Mouse (Mus musculus): Measurements from ENCODE around the gene Ror1. TPM values are rescaled to one million over a fixed set of nuclear protein-coding genes. Genes with fewer than 3 reads are reported as not detected.

Ror1 gene
- total and polyA plus RNA-seq, 2 experiments from 2014 or later, result 10.3 to 17.5 TPM

DNA sequence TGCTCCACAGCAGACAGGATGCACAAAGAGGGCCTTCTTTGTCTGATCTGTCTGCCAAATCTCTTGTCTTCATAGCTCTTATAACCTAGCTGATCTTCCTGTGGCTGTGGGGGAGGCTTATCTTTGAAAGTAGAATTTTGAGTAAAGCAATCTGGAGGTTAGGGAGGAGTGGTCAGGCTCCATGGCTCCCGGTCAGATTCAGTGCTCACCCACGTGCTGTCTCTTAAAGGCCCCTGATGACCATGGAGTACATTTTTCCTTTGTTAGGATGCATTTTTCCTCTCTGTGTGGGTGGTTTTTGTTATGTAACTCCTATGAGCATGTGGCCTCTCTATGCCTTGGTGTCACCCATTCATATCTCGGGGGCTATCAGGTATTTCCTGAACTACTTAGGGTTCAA lies 71.3 kb downstream of the Ror1 start:
- no peak overlapping the region for H3K4me3 ChIP-seq (ENCODE audit: low read depth, low read length)
- peaks cover 57% of the 10 kb centered on the region for H3K4me1 ChIP-seq (ENCODE audit: control insufficient read depth, insufficient read depth)
- no peak for DNase-seq (ENCODE audit: low spot score)
- no peaks in the 10 kb centered on the region for H3K27me3 ChIP-seq (ENCODE audit: control insufficient read depth, insufficient read depth, low read length)
- WGBS, result 52% methylated on average over 3 of the region's 3 CpGs
- no peak overlapping the region for H3K9ac ChIP-seq (replicated peaks; ENCODE audit: low read depth, low read length)
- H3K9me3 ChIP-seq (replicated peaks; ENCODE audit: control insufficient read depth, low read length), result no peaks in the 10 kb centered on the region
- no peak for ATAC-seq (ENCODE audit: insufficient read depth, low read depth)
- no peaks in the 10 kb centered on the region for H3K36me3 ChIP-seq (replicated peaks; ENCODE audit: control insufficient read depth, insufficient read depth, low read length)
- TF ChIP-seq CTCF (IDR thresholded peaks at IDR 0.05; ENCODE audit: low read depth) (no peak), EP300 (IDR thresholded peaks at IDR 0.05; ENCODE audit: low read depth) (no peak)
- no peak overlapping the region for H3K4me2 ChIP-seq (ENCODE audit: low read depth, low read length)
- no peak overlapping the region for H3K27ac ChIP-seq (ENCODE audit: low read depth)

DNA sequence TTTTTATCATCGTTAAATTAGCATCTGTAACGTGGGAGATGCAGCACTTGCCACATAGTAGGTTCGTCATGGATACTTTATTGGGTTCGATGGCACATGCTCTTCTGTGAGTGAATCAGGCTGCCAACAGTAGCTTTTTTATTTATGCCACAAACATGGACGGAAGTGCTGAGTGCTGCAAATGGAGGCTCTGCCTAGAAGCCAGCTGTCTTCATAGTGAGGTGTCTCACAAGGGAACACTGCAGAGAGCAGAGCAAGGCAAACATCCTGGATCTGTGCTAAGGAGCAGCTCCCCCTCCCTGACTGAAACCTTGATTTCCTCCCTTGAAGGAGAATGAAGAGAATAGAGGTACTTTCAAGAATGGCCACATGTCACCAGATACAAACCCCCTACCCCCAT lies 74.1 kb downstream of the Ror1 start:
- Histone ChIP-seq H3K9me3 (replicated peaks; ENCODE audit: control insufficient read depth, low read length) (no peaks in the 10 kb centered on the region), H3K27ac (ENCODE audit: low read depth) (0 out of 2 replicates have a peak overlapping the region, but pooled peaks have one; percentile 4), H3K9ac (replicated peaks; ENCODE audit: low read depth, low read length) (no peak overlapping the region), H3K4me1 (ENCODE audit: control insufficient read depth, insufficient read depth) (peaks cover 40% of the 10 kb centered on the region), H3K4me2 (ENCODE audit: low read depth, low read length) (no peak overlapping the region), H3K4me3 (ENCODE audit: low read depth, low read length) (no peak overlapping the region), H3K27me3 (ENCODE audit: control insufficient read depth, insufficient read depth, low read length) (no peaks in the 10 kb centered on the region), H3K36me3 (replicated peaks; ENCODE audit: control insufficient read depth, insufficient read depth, low read length) (no peaks in the 10 kb centered on the region)
- DNase-seq (ENCODE audit: low spot score) (peak; percentile 44), ATAC-seq (ENCODE audit: insufficient read depth, low read depth) (no peak)
- WGBS, result 66% methylated on average over 5 of the region's 5 CpGs
- no peak for TF ChIP-seq EP300 (IDR thresholded peaks at IDR 0.05; ENCODE audit: low read depth)
- TF ChIP-seq CTCF (IDR thresholded peaks at IDR 0.05; ENCODE audit: low read depth), result no peak

DNA sequence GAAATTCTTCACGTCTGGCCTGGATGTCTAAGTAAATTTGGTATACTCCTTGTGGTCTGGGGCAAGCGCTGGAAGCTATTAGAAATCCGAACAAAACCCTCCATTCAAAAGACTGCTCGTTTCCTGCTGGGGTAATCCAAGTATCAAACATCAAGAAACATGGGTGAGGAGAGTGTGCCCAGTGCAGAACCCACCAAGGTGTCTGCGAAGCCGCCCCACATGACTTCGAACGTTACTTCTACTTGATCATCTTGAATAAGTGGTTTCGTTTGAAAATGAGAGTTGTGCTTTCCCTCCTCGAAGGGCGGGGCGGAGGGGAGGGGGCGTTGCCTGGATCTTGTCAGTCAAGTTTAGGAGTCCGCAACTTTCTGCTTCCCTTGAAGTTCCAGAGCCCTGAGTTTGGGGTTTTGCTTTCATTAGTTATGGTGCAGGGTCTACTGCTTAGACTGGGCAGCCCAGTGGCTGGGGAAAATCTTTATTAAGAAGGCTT lies 74.6 kb downstream of the Ror1 start:
- H3K4me3 ChIP-seq (ENCODE audit: low read depth, low read length), result no peak overlapping the region
- H3K36me3 ChIP-seq (replicated peaks; ENCODE audit: control insufficient read depth, insufficient read depth, low read length), result no peaks in the 10 kb centered on the region
- DNase-seq (ENCODE audit: low spot score) (no peak), ATAC-seq (ENCODE audit: insufficient read depth, low read depth) (no peak)
- H3K4me1 ChIP-seq (ENCODE audit: control insufficient read depth, insufficient read depth), result peaks cover 35% of the 10 kb centered on the region
- WGBS, result 69% methylated on average over 14 of the region's 14 CpGs
- no peaks in the 10 kb centered on the region for H3K9me3 ChIP-seq (replicated peaks; ENCODE audit: control insufficient read depth, low read length)
- TF ChIP-seq EP300 (IDR thresholded peaks at IDR 0.05; ENCODE audit: low read depth) (no peak), CTCF (IDR thresholded peaks at IDR 0.05; ENCODE audit: low read depth) (no peak)
- 0 out of 2 replicates have a peak overlapping the region, but pooled peaks have one; percentile 4 for H3K27ac ChIP-seq (ENCODE audit: low read depth)
- no peak overlapping the region for H3K9ac ChIP-seq (replicated peaks; ENCODE audit: low read depth, low read length)
- no peaks in the 10 kb centered on the region for H3K27me3 ChIP-seq (ENCODE audit: control insufficient read depth, insufficient read depth, low read length)
- H3K4me2 ChIP-seq (ENCODE audit: low read depth, low read length), result peak overlapping the region; percentile 8; the same call in 1 of the 2 replicates

DNA sequence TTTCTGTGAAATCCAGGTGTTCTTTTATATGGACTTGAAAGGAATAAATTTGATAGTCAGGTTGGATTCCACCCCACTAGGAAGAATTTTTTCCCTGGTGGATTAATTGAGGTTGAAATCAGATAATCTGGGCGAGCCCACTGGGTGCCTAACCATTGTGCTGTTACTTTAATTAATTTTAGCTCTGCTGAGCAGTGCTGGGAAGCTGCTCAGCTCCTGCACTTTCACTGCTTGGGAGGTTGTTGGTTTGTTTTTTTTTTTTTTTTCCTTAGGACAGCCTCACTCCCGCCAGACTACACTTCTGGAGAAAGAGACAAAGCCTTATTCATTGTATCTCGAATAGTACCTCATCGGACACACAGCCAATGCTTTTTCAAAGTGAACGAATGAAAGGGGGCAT lies 75.2 kb downstream of the Ror1 start:
- H3K27me3 ChIP-seq (ENCODE audit: control insufficient read depth, insufficient read depth, low read length), result no peaks in the 10 kb centered on the region
- no peak overlapping the region for H3K9ac ChIP-seq (replicated peaks; ENCODE audit: low read depth, low read length)
- no peak overlapping the region for H3K4me2 ChIP-seq (ENCODE audit: low read depth, low read length)
- H3K36me3 ChIP-seq (replicated peaks; ENCODE audit: control insufficient read depth, insufficient read depth, low read length), result no peaks in the 10 kb centered on the region
- H3K4me3 ChIP-seq (ENCODE audit: low read depth, low read length), result no peak overlapping the region
- ATAC-seq (ENCODE audit: insufficient read depth, low read depth) (no peak), DNase-seq (ENCODE audit: low spot score) (no peak)
- peaks cover 29% of the 10 kb centered on the region for H3K4me1 ChIP-seq (ENCODE audit: control insufficient read depth, insufficient read depth)
- 47% methylated on average over 5 of the region's 5 CpGs for WGBS
- H3K27ac ChIP-seq (ENCODE audit: low read depth), result no peak overlapping the region
- no peaks in the 10 kb centered on the region for H3K9me3 ChIP-seq (replicated peaks; ENCODE audit: control insufficient read depth, low read length)
- TF ChIP-seq CTCF (IDR thresholded peaks at IDR 0.05; ENCODE audit: low read depth), result no peak
- no peak for TF ChIP-seq EP300 (IDR thresholded peaks at IDR 0.05; ENCODE audit: low read depth)

DNA sequence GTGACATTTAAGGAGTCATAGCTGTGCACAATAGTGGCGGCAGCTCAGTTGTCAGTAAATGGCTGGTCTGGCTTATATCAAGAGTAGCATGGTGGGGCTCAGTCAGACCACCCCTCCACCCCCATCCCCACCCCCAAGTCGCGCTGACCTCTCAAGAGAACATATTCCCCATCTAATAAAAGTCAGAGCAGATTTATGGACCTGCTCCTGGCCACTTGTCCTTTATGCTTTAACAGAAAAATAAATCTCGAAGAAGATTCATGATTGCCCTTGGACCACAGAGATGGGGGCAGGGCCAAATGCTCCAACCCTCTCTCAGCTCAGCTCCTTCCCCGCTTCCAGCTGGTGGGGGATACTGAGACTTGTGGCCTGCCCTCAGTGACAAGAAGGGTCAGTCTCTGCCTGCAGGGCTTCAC lies 75.9 kb downstream of the Ror1 start:
- H3K9ac ChIP-seq (replicated peaks; ENCODE audit: low read depth, low read length), result no peak overlapping the region
- H3K27me3 ChIP-seq (ENCODE audit: control insufficient read depth, insufficient read depth, low read length), result no peaks in the 10 kb centered on the region
- no peak overlapping the region for H3K4me3 ChIP-seq (ENCODE audit: low read depth, low read length)
- H3K4me2 ChIP-seq (ENCODE audit: low read depth, low read length), result no peak overlapping the region
- no peak for TF ChIP-seq EP300 (IDR thresholded peaks at IDR 0.05; ENCODE audit: low read depth)
- TF ChIP-seq CTCF (IDR thresholded peaks at IDR 0.05; ENCODE audit: low read depth), result no peak
- H3K4me1 ChIP-seq (ENCODE audit: control insufficient read depth, insufficient read depth), result peaks cover 26% of the 10 kb centered on the region
- no peak overlapping the region for H3K27ac ChIP-seq (ENCODE audit: low read depth)
- no peak for DNase-seq (ENCODE audit: low spot score)
- 49% methylated on average over 5 of the region's 5 CpGs for WGBS
- no peaks in the 10 kb centered on the region for H3K9me3 ChIP-seq (replicated peaks; ENCODE audit: control insufficient read depth, low read length)
- no peak; the same call in 1 of the 2 replicates for ATAC-seq (ENCODE audit: insufficient read depth, low read depth)
- no peaks in the 10 kb centered on the region for H3K36me3 ChIP-seq (replicated peaks; ENCODE audit: control insufficient read depth, insufficient read depth, low read length)

DNA sequence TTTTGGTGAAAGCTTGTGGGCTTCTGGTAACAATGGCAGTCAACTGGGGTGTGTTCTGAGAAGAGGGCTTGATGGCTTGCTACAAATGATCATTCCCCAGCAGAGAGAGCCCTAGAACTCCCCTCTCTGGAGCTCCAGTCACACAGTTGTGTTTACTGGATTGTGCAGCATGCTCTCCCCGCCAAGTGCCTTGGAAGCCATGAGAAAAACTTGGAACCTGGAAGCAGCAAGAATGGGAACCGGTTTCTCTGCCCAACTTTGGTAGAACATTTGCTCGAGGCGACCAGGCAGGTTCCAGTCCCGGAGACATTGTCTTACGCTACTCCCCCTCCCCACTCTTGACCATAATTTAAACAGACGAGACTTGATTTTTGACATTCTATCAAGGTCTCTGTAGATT lies 80.0 kb downstream of the Ror1 start:
- no peak for TF ChIP-seq EP300 (IDR thresholded peaks at IDR 0.05; ENCODE audit: low read depth)
- no peak for TF ChIP-seq CTCF (IDR thresholded peaks at IDR 0.05; ENCODE audit: low read depth)
- Histone ChIP-seq H3K9ac (replicated peaks; ENCODE audit: low read depth, low read length) (no peak overlapping the region), H3K4me2 (ENCODE audit: low read depth, low read length) (no peak overlapping the region), H3K9me3 (replicated peaks; ENCODE audit: control insufficient read depth, low read length) (no peaks in the 10 kb centered on the region), H3K36me3 (replicated peaks; ENCODE audit: control insufficient read depth, insufficient read depth, low read length) (no peaks in the 10 kb centered on the region), H3K4me1 (ENCODE audit: control insufficient read depth, insufficient read depth) (peaks cover 29% of the 10 kb centered on the region), H3K27ac (ENCODE audit: low read depth) (no peak overlapping the region), H3K27me3 (ENCODE audit: control insufficient read depth, insufficient read depth, low read length) (no peaks in the 10 kb centered on the region), H3K4me3 (ENCODE audit: low read depth, low read length) (no peak overlapping the region)
- ATAC-seq (ENCODE audit: insufficient read depth, low read depth), result no peak
- DNase-seq (ENCODE audit: low spot score), result no peak
- WGBS, result 79% methylated on average over 7 of the region's 7 CpGs
